Mouse (Mus musculus) ES-Bruce4 (cell line): ENCODE measurements around the gene Cdk12.

Source experiments
- CTCF ChIP-seq: IDR thresholded peaks from one replicate; pipeline ENCODE4 v1.8.1; 2011; ENCODE audit warnings: low read depth, low read length
- POLR2A ChIP-seq: IDR thresholded peaks from one replicate; pipeline ENCODE4 v1.8.1; 2011; ENCODE audit warnings: low read length; ENCODE audit not compliant: insufficient read depth

DNA sequence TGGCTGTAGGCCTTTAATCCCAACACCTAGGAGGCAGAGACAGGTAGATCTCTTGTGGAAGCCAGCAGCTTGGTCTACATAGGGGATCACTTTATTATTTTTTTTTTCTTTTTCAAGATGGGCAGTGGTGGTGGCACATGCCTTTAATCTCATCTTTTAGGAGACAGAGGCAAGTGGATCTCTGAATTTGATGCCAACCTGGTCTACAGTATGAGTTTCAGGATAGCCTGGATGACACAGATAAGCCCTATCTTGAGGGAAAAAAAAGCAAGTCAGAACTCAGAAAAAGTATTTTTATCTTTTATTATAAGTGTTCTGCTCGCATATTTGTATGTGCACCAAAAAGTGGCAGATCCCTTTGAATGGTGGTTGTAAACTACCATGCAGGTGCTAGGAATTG, 10.5 kb downstream of the Cdk12 start:
- no peak for TF ChIP-seq CTCF
- no peak for TF ChIP-seq POLR2A
